Mouse (Mus musculus) erythroblast, embryonic 14.5 days (primary cell): ENCODE measurements around the gene S100a13.

ENCODE experiments used
- GATA1 ChIP-seq: IDR thresholded peaks from 2 replicates; pipeline ENCODE4 v1.6.1; 2012; ENCODE audit warnings: low read length, inconsistent platforms, mixed read lengths
- TAL1 ChIP-seq: IDR thresholded peaks from 3 replicates; pipeline ENCODE4 v1.6.1; 2012; ENCODE audit warnings: low read length, inconsistent platforms, mixed read lengths

DNA sequence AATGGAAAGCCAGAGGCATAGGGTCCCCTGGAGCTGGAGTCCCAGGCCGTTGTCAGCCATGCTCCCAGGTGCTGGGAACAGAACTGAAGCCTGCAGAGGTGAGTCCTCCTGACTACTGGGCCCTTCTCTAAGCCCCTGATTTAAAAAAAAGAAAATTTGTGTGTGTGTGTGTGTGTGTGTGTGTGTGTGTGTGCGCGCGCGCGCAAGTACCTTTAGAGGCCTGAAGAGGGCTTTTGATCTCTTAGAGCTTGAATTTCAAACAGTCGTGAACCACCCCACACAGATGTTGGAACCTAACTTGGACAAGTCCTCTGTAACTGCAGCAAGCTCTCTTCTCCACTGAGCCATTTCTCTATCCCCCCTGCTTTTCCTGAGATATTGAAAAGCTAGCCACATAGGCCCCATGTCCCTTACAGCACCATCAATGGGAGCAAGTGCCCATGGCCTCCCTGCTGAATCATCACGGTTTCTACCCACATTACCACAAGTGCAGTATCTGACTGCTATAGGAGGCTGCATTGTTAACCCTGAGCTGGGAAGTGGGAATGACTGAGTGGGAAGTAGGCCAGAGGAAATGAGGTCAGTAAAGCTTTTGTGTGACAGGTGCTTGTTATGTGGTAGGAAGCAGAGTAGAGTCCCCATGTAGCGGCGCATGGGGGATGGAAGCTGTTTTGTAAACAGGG is 46.5 kb upstream of the S100a13 start:
- no peak for TF ChIP-seq GATA1
- TF ChIP-seq TAL1: no peak
